Mouse (Mus musculus) myocyte (in vitro differentiated cells): Measurements from ENCODE around the gene Ascl3.

Experiments
- MAX ChIP-seq: IDR thresholded peaks from one replicate; pipeline ENCODE4 v1.6.1; 2011; ENCODE audit warnings: low read depth, mild to moderate bottlenecking, control low read depth
- MYOD1 ChIP-seq, 3 experiments: IDR thresholded peaks; one replicate each; pipeline ENCODE4 v1.6.1; 2011; ENCODE audit warnings: control low read depth in 2 of 3, low read depth in 2 of 3, mild to moderate bottlenecking in 2 of 3, moderate library complexity in 1 of 3; ENCODE audit not compliant: insufficient read length in 2 of 3, control insufficient read depth in 1 of 3
- MYOG ChIP-seq, 3 experiments: IDR thresholded peaks; one replicate each; pipeline ENCODE4 v1.6.1; 2011; ENCODE audit warnings: control low read depth in 2 of 3, low read depth in 2 of 3, mild to moderate bottlenecking in 2 of 3; ENCODE audit not compliant: insufficient read length in 2 of 3, control insufficient read depth in 1 of 3, insufficient read depth in 1 of 3
- POLR2A ChIP-seq: IDR thresholded peaks from one replicate; pipeline ENCODE4 v1.6.1; 2011; ENCODE audit warnings: low read depth, mild to moderate bottlenecking, control low read depth, moderate library complexity; ENCODE audit not compliant: insufficient read length
- POLR2AphosphoS2 ChIP-seq: IDR thresholded peaks from one replicate; pipeline ENCODE4 v1.6.1; 2011; ENCODE audit warnings: low read depth, control low read depth; ENCODE audit not compliant: insufficient read length
- TCF12 ChIP-seq: IDR thresholded peaks from one replicate; pipeline ENCODE4 v1.6.1; 2011; ENCODE audit warnings: mild to moderate bottlenecking, control low read depth; ENCODE audit not compliant: poor library complexity, insufficient read depth, severe bottlenecking
- USF1 ChIP-seq: IDR thresholded peaks from one replicate; pipeline ENCODE4 v1.6.1; 2011; ENCODE audit warnings: low read depth, mild to moderate bottlenecking, control low read depth, moderate library complexity

DNA sequence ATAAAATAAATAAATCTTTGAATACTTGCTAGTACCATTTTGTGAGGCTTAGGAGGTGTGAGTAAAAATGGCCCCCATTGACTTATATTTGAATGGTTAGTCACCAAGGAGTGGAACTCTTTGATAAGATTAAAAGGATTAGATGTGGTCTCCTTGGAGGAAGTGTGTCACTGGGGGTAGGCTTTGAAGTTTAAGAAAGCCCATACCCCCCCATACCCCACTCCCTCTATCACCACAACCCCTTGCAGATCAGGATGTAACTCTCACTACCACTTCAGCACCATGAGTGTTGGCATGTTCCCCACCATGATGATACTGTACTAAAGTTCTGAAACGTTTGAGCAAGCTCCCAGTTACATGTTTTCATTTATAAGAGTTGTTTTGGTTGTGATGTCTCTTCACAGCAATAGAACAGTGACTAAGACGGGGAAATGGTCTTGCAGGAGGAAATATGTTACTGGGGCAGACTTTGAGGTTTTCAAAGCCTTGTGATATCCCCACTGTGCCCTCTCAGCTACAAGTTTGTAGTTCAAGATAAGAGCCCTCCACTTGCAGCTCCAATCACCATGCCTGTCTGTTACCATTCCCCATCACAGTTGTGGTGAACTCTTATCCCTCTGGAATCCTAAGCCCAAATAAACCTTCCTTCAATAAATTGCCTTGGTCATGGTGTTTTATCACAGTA is 37.3 kb upstream of the Ascl3 start:
- TF ChIP-seq POLR2A = no peak
- TF ChIP-seq MYOG (IDR thresholded peaks at IDR 0.05; ENCODE audit: control insufficient read depth in 1 of 3, insufficient read depth in 1 of 3, insufficient read length in 2 of 3, low read depth in 2 of 3) = no peak
- no peak for TF ChIP-seq MYOD1 (IDR thresholded peaks at IDR 0.05; ENCODE audit: control insufficient read depth in 1 of 3, insufficient read length in 2 of 3, low read depth in 2 of 3)
- no peak for TF ChIP-seq TCF12
- no peak for TF ChIP-seq MAX
- TF ChIP-seq USF1 = no peak
- no peak for TF ChIP-seq POLR2AphosphoS2
